ENCODE assay signal across 8 mouse cellular contexts in genomic region chr13:19364245-19364772, GRCm38 (mm10). TPM values are rescaled to one million over a fixed set of nuclear protein-coding genes. Genes with fewer than 3 reads are reported as not detected.
DNase-seq lines count a peak whose midpoint lies in the region; ATAC-seq lines count a peak whose summit lies in the region.

No protein-coding gene starts in this region.

- 57% methylated on average over 11 of the region's 11 CpGs for WGBS in lung, embryonic 16.5 days

- peak; percentile 69 for ATAC-seq in lung, embryonic 16.5 days (ENCODE audit: low read depth)

- no peak overlapping the region for H3K27ac ChIP-seq in lung, embryonic 16.5 days (ENCODE audit: low read length)

- peaks cover 10% of the 10 kb centered on the region for H3K36me3 ChIP-seq in lung, embryonic 16.5 days (ENCODE audit: control insufficient read depth, insufficient read depth, low read length)

- H3K4me3 ChIP-seq in lung, embryonic 16.5 days (ENCODE audit: low read length), result no peak overlapping the region

- H3K4me2 ChIP-seq in lung, embryonic 16.5 days (ENCODE audit: low read depth, low read length), result peak overlapping the region; percentile 24; the same call in 1 of the 2 replicates

- H3K4me1 ChIP-seq in lung, embryonic 16.5 days (replicated peaks; ENCODE audit: control insufficient read depth, insufficient read depth, low read length), result no peaks in the 10 kb centered on the region

- no peaks in the 10 kb centered on the region for H3K27me3 ChIP-seq in lung, embryonic 16.5 days (ENCODE audit: control insufficient read depth, insufficient read depth, low read depth, low read length)

- no peaks in the 10 kb centered on the region for H3K9me3 ChIP-seq in lung, embryonic 16.5 days (ENCODE audit: control insufficient read depth, low read length)

- DNase-seq in adrenal gland, postnatal 14 days, result peak; percentile 52
- DNase-seq in adrenal gland, postnatal 25 days, result no peak
- peak; percentile 67 to 71 for DNase-seq in B cell, adult 2 months
- DNase-seq in cerebellum, adult 8-10 months, result peak; percentile 68
- peak; percentile 41 to 73 for DNase-seq in heart, postnatal 10 days
- DNase-seq in kidney, postnatal 25 days, result peak; percentile 71 to 85
- DNase-seq in spleen, postnatal 4 days (ENCODE audit: low spot score in 2 of 2), result peak; percentile 44 to 72

- no peak overlapping the region for H3K9ac ChIP-seq in lung, embryonic 16.5 days (ENCODE audit: low read length)

- intact Hi-C loops in heart, postnatal 10 days (cut with DNase I), result loop anchor here (2.0 to 10.0 kb wide), 4 partner anchors 74 to 930 kb away; no protein-coding TSS in a partner anchor

RNA-seq across cellular contexts. Expression of gene Stard3nl, which starts 31.3 kb away (rescaled TPM):
- 26.9 and 27.8 TPM in 2 replicates for total RNA-seq in adrenal gland, postnatal 14 days (2021)
- 43.9 and 49.1 TPM in 2 replicates for total RNA-seq in adrenal gland, postnatal 25 days (2021)
- 10 to 100 TPM; 19.0 to 22.9 TPM for total RNA-seq in heart, postnatal 10 days (2021)
- polyA plus RNA-seq in lung, embryonic 16.5 days (2015; fragmentation: Nextera tagmentation; extraction: Ambion mirVana), result 102 and 107 TPM in 2 replicates
